Mouse (Mus musculus) liver, embryonic 11.5 days (tissue): Measurements from ENCODE around the gene Gm21988. TPM values are rescaled to one million over a fixed set of nuclear protein-coding genes. Genes with fewer than 3 reads are reported as not detected.

ENCODE experiments used
- ATAC-seq: fragments of 200-750 bp; cut with Nextera tagmentation; replicated peaks from 2 replicates; pipeline ENCODE4 v1.8.0; 2017; ENCODE audit warnings: moderate number of reproducible peaks, mild to moderate bottlenecking, moderate TSS enrichment, moderate library complexity; ENCODE audit not compliant: low FRiP score
- DNase-seq: peaks from one replicate; pipeline ENCODE4 v3.0.0-alpha.2; 2017; ENCODE audit warnings: low spot score
- H3K27ac ChIP-seq: fragments of 300-500 bp; sonication (generic); 2 replicates; pipeline ENCODE4 v1.5.1; 2014; ENCODE audit warnings: mild to moderate bottlenecking, low read depth, low read length, control low read depth
- H3K27me3 ChIP-seq: fragments of 300-500 bp; sonication (generic); replicated peaks from 2 replicates; pipeline ENCODE4 v1.6.1; 2014; ENCODE audit warnings: low read length, mixed read lengths; ENCODE audit not compliant: control insufficient read depth, insufficient read depth
- H3K36me3 ChIP-seq: fragments of 300-500 bp; sonication (generic); 2 replicates; pipeline ENCODE4 v1.6.1; 2014; ENCODE audit warnings: mild to moderate bottlenecking, low read length, moderate library complexity, mixed read lengths; ENCODE audit not compliant: control insufficient read depth, insufficient read depth
- H3K4me1 ChIP-seq: fragments of 300-500 bp; sonication (generic); replicated peaks from 2 replicates; pipeline ENCODE4 v1.6.1; 2014; ENCODE audit warnings: low read length, mixed read lengths; ENCODE audit not compliant: control insufficient read depth, insufficient read depth
- H3K4me2 ChIP-seq: fragments of 300-500 bp; sonication (generic); 2 replicates; pipeline ENCODE4 v1.6.1; 2014; ENCODE audit warnings: mild to moderate bottlenecking, control low read depth, moderate library complexity
- H3K4me3 ChIP-seq: fragments of 300-500 bp; sonication (generic); 2 replicates; pipeline ENCODE4 v1.5.1; 2014; ENCODE audit warnings: low read depth, low read length, control low read depth
- H3K9ac ChIP-seq: fragments of 300-500 bp; sonication (generic); 2 replicates; pipeline ENCODE4 v1.6.1; 2014; ENCODE audit warnings: low read depth, low read length, control low read depth
- H3K9me3 ChIP-seq: fragments of 300-500 bp; sonication (generic); 2 replicates; pipeline ENCODE4 v1.6.1; 2016; ENCODE audit warnings: low read length, inconsistent platforms, mixed read lengths; ENCODE audit not compliant: control insufficient read depth
- WGBS: fragments of 180-500 bp; shearing (Covaris S2); extraction: QIAGEN DNeasy Blood & Tissue Kit; methylation state at CpG from one replicate; pipeline ENCODE4 v1.1.7; 2014; 5-methylcytosine and 5-hydroxymethylcytosine counted together
- polyA plus RNA-seq: library from polyadenylated mRNA; unstranded; fragments of >200 nt; fragmentation: Nextera tagmentation; extraction: Ambion mirVana; gene quantifications from 2 replicates; pipeline ENCODE4 v1.2.1, GENCODE M21; 2014

Gm21988 gene
- polyA plus RNA-seq: 7.6 and 9.6 TPM in 2 replicates

- peaks cover 7% of the 10 kb centered on the region; the same call in 1 of the 2 replicates for H3K36me3 ChIP-seq
- peaks cover 30% of the 10 kb centered on the region for H3K4me1 ChIP-seq
- peak within 1 kb of the TSS; percentile 97 for H3K27ac ChIP-seq
- H3K27me3 ChIP-seq: no peaks in the 10 kb centered on the region
- H3K9me3 ChIP-seq: no peaks in the 10 kb centered on the region
- ATAC-seq (peak; percentile 40), DNase-seq (peak; percentile 87)
- H3K4me2 ChIP-seq: peak within 1 kb of the TSS; percentile 92
- WGBS: 0% methylated on average over 27 of the region's 35 CpGs
- H3K4me3 ChIP-seq: peak within 1 kb of the TSS; percentile 97
- peak within 1 kb of the TSS; percentile 95 for H3K9ac ChIP-seq
Measured at GRCm38 (mm10) chr11:70239541-70240279, at the start of gene Gm21988, which contains the start of gene Rnasek. Gene Gm21988, minus strand, starts transcription at chr11:70239830. Gene Rnasek, minus strand, starts transcription at chr11:70239842.

- 47% methylated on average over 6 of the region's 6 CpGs for WGBS
- no peak for DNase-seq
- no peaks in the 10 kb centered on the region for H3K9me3 ChIP-seq
- H3K36me3 ChIP-seq: no peaks in the 10 kb centered on the region
- H3K27me3 ChIP-seq: no peaks in the 10 kb centered on the region
- H3K27ac ChIP-seq: no peak overlapping the region
- H3K4me3 ChIP-seq: no peak overlapping the region
- no peak overlapping the region for H3K9ac ChIP-seq
- no peak overlapping the region for H3K4me2 ChIP-seq
- no peak for ATAC-seq
- no peaks in the 10 kb centered on the region for H3K4me1 ChIP-seq
Measured at GRCm38 (mm10) chr11:70289236-70289635, 49.6 kb upstream of the Gm21988 start.

GRCm38 (mm10) chr11:70288102-70288501 is 48.5 kb upstream of the Gm21988 start:
- no peaks in the 10 kb centered on the region for H3K36me3 ChIP-seq
- no peaks in the 10 kb centered on the region for H3K27me3 ChIP-seq
- H3K4me2 ChIP-seq: no peak overlapping the region
- DNase-seq (no peak), ATAC-seq (no peak)
- H3K4me1 ChIP-seq: no peaks in the 10 kb centered on the region
- H3K27ac ChIP-seq: no peak overlapping the region
- no peak overlapping the region for H3K9ac ChIP-seq
- WGBS: 87% methylated on average over 10 of the region's 10 CpGs
- no peak overlapping the region for H3K4me3 ChIP-seq
- H3K9me3 ChIP-seq: no peaks in the 10 kb centered on the region

- no peak for ATAC-seq
- Histone ChIP-seq H3K4me2 (no peak overlapping the region), H3K9me3 (no peaks in the 10 kb centered on the region), H3K27ac (no peak overlapping the region), H3K4me3 (no peak overlapping the region), H3K27me3 (no peaks in the 10 kb centered on the region), H3K36me3 (no peaks in the 10 kb centered on the region), H3K4me1 (no peaks in the 10 kb centered on the region), H3K9ac (no peak overlapping the region)
- no peak for DNase-seq
- 72% methylated on average over 5 of the region's 5 CpGs for WGBS
Measured at GRCm38 (mm10) chr11:70285686-70286085, 46.1 kb upstream of the Gm21988 start.

- no peaks in the 10 kb centered on the region for H3K27me3 ChIP-seq
- no peaks in the 10 kb centered on the region for H3K36me3 ChIP-seq
- H3K4me3 ChIP-seq: no peak overlapping the region
- no peak overlapping the region for H3K9ac ChIP-seq
- ATAC-seq (no peak), DNase-seq (no peak)
- no peaks in the 10 kb centered on the region for H3K4me1 ChIP-seq
- no peak overlapping the region for H3K4me2 ChIP-seq
- H3K9me3 ChIP-seq: no peaks in the 10 kb centered on the region
- H3K27ac ChIP-seq: no peak overlapping the region
- 77% methylated on average over 3 of the region's 3 CpGs for WGBS
Measured at GRCm38 (mm10) chr11:70284757-70285156, 45.1 kb upstream of the Gm21988 start.

- H3K4me1 ChIP-seq: no peaks in the 10 kb centered on the region
- WGBS: 77% methylated on average over 4 of the region's 4 CpGs
- no peak overlapping the region for H3K9ac ChIP-seq
- H3K27ac ChIP-seq: no peak overlapping the region
- H3K36me3 ChIP-seq: no peaks in the 10 kb centered on the region
- H3K4me3 ChIP-seq: no peak overlapping the region
- no peak for ATAC-seq
- no peak overlapping the region for H3K4me2 ChIP-seq
- no peak for DNase-seq
- no peaks in the 10 kb centered on the region for H3K9me3 ChIP-seq
- no peaks in the 10 kb centered on the region for H3K27me3 ChIP-seq
Measured at GRCm38 (mm10) chr11:70283666-70284065, 44.0 kb upstream of the Gm21988 start.

- Histone ChIP-seq H3K4me2 (no peak overlapping the region), H3K36me3 (no peaks in the 10 kb centered on the region), H3K4me1 (no peaks in the 10 kb centered on the region), H3K9me3 (no peaks in the 10 kb centered on the region), H3K27me3 (no peaks in the 10 kb centered on the region), H3K27ac (no peak overlapping the region), H3K9ac (no peak overlapping the region), H3K4me3 (no peak overlapping the region)
- DNase-seq (no peak), ATAC-seq (no peak)
- WGBS: 66% methylated on average over 3 of the region's 3 CpGs
Measured at GRCm38 (mm10) chr11:70280441-70280840, 40.8 kb upstream of the Gm21988 start.

GRCm38 (mm10) chr11:70278961-70279360 is 39.3 kb upstream of the Gm21988 start:
- Histone ChIP-seq H3K27ac (no peak overlapping the region), H3K27me3 (no peaks in the 10 kb centered on the region), H3K9ac (no peak overlapping the region), H3K9me3 (no peaks in the 10 kb centered on the region), H3K4me2 (no peak overlapping the region), H3K4me3 (no peak overlapping the region), H3K4me1 (no peaks in the 10 kb centered on the region), H3K36me3 (no peaks in the 10 kb centered on the region)
- 82% methylated on average over 3 of the region's 3 CpGs for WGBS
- ATAC-seq (no peak), DNase-seq (no peak)

- DNase-seq (no peak), ATAC-seq (no peak)
- H3K27me3 ChIP-seq: no peaks in the 10 kb centered on the region
- H3K9ac ChIP-seq: no peak overlapping the region
- no peaks in the 10 kb centered on the region for H3K9me3 ChIP-seq
- H3K4me3 ChIP-seq: no peak overlapping the region
- H3K27ac ChIP-seq: no peak overlapping the region
- 86% methylated on average over 7 of the region's 7 CpGs for WGBS
- H3K4me1 ChIP-seq: no peaks in the 10 kb centered on the region
- no peak overlapping the region for H3K4me2 ChIP-seq
- no peaks in the 10 kb centered on the region for H3K36me3 ChIP-seq
Measured at GRCm38 (mm10) chr11:70271641-70272040, 32.0 kb upstream of the Gm21988 start.
